Mouse (Mus musculus) ovary, postnatal 10 days (tissue): ENCODE data around the gene Ccdc106.
"Not testable (repeated sequence)": the region's sequence is repeated elsewhere in the genome, so short reads cannot be mapped to it uniquely, and the experiment has no call there.

Source experiments
- DNase-seq: peaks from one replicate; pipeline ENCODE4 v3.0.0; 2022; ENCODE audit warnings: low spot score

Ccdc106 gene

DNA sequence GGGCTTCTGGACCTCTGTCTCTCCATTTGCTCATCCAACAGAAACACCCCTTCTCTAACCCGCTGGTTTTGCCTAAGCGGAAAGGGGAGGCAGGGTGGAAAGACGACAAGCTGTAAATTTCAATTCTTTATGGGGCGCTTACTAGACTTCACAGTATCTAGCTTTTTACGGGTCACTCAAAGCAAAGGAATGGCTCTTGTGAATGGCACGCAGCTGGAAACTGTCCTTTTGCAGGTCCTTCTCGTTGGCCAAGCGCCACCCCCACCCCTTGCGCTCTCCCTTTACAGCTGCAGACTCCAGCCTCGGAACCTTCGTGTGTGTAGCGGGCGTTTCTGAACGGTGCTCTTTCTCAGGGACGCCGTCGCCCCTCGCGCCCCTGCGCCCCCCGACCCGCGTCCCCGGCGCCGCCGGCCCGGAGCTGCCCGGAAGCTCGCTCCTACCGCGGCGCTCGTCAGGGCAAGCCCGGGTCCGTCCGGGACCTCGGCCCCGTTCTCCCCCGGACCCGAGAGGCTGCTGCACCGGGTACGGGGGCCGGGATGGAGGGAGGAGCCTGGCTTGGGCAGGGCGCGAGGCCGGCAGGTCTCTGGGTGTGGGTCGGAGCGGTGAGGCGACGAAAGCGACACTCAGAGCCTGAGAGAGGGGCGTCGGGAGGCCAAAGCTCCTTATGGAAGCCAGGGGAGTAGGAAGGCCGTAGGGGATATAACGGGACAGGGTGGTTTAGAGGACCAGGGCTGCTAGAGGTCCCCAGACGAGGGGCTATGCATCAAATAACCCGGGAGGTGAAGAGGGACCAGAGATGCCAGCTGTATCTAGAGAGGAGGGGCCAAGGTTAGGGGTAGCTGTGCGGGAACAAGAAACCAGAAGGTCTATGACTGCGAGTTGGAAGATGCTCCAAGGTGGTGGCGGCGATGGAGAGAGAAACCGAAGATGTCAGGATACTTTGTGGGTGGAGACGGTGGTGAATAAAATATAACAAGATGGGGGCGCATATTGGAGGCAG is 31.1 kb downstream of the Ccdc106 start, which contains the start of gene Zfp580:
Gene Zfp580, plus strand, starts transcription at position 346 of the 1,000 bp plus-strand sequence.
- peak; percentile 69 for DNase-seq

DNA sequence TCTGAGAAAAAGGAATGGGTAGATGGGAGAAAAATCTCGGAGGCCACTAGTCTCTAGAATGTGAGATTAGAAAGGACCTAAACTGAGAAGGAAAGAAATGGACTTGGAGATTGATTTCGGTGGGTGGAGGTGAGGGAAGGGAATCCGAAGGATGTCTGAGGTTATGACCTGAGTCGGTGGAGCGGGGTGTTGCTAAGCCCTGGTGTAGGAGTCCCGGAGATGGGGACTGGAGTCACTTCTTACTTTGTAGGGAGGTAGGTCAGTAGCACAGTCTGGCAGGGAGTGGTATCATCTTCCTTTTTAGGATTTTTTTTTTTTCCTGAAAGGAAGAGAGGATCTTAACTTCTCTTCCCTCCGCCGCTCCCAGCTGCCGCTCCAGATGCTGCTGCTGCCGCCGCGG is 32.1 kb downstream of the Ccdc106 start:
- DNase-seq = no peak

DNA sequence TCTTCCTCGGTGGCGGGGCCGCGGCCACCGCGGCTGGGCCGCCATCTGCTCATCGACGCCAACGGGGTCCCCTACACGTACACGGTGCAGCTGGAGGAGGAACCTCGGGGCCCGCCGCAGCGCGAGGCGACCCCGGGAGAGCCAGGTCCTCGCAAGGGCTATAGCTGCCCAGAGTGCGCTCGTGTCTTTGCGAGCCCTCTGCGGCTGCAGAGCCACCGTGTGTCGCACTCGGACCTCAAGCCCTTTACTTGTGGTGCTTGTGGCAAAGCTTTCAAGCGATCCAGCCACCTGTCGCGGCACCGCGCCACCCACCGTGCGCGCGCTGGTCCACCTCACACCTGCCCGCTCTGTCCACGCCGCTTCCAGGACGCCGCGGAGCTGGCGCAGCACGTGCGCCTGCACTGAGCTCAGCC is 32.6 kb downstream of the Ccdc106 start:
- no peak for DNase-seq

DNA sequence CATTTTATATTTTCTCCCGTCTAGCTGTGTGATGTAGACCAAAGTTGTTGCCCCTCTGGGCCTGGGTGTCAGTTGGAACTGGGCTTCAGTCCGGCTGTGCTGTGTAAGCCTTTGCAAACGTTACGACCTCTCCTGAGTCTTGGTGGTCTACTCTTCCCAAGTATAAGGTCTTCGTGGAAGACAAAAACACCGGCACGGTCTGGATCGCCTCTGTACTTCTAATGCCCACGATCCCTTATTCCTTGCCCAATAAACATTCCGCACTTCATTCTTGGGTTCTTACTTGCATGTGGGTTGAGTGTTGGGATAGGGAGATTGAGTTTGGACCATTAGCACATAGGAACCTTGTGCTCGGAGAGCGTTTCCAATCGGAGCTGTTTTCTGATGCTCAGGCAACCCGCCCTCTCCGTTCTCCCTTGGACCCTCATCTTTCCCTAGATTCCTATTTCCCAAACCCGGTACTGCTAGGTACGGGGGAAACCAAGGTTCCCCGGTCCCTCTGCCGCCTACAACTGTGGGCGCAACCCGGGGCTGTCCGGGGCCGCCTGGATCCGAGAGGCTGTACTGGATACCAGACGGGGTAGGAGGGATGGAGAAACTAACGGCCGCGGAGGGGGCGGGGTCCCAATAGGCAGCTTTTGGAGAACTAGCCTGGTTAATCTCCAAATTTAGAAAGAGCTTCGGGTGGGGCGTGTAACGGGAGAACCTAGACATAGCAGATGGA is 33.3 kb downstream of the Ccdc106 start:
- no peak for DNase-seq

DNA sequence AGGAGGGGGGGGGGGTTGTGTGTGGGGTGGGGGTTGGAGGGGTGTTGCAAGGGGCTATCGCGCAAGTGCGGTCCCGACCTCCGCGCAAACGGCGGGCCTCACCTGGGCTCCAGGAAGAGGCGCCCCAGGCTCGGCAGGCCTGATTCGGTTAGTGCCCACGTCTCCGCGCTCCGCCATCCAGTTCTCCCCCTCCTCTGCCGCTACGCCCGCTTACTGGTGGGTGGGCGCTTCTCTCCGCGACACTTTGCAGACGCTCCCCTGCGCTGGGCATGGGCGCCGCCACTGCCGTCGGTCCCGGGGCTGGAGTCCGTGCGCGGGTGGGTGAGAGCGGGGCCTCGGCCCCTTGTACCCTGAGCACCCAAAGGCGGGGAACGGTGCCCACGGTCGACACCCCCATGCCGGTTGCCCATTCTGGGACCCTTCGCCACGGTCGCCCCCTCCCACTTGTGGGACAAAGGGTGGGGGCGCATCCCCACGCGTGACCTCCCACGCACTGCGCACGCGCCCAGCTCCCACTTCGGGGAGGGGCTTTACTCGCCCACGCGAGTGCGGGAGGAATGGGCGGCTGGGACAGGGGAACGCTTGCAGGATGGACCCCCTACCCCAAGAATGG is 36.4 kb downstream of the Ccdc106 start:
- DNase-seq = no peak

DNA sequence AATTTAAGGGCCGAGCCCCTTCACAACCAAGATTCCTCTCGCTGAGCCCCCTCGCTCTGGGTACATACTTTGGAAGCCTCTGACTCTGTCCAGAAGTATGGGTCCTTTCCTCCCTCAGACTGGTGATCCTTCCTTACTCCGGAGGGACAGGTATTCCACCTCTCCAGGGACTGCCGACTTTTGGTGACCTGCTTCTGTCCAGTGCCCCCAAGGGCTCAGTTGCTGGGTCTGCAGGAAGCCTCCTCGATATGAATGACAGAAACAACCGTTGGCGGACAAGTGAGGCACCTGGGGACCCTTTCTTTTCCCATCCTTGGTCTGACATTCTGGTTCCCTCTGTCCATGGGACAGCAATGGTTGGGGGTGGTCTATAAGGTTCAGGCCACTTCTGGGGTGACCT is 37.0 kb downstream of the Ccdc106 start:
- no peak for DNase-seq

DNA sequence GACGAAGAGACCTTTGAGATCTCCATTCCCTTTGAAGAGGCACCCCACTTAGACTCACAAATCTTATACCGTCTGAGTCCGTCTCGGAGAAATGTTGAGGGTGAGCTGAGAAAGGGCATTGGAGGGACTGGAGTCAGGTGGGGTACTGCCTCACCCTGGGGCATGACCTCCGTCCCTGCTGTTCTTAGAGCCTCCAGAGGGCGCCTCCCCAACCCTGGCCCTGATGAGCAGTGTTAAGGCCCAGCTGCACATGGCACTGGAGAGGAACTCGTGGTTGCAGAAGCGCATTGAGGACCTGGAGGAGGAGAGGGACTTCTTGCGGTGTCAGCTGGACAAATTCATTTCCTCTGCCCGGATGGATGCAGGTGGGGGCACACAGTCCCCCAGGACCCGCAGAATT is 37.5 kb downstream of the Ccdc106 start:
- no peak for DNase-seq

DNA sequence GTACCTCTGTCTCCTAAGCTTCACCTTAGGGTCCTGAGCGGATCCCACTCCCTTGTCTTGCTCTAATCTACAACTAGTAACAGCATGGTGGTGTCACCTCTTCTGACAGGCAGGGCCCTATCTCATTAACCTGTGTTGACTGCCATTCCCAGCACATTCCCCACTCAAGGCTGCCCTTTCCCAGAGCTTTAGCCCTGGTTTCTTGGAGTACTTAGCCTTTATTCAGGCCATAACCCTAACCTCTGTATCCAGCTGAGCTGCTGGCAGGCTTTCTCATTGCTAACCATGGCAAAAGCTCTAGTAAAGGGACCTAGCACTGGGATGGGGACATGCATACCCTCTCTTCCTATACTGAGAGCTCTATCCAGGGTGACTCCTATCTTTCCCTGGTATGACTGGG is 38.3 kb downstream of the Ccdc106 start:
- no peak for DNase-seq

DNA sequence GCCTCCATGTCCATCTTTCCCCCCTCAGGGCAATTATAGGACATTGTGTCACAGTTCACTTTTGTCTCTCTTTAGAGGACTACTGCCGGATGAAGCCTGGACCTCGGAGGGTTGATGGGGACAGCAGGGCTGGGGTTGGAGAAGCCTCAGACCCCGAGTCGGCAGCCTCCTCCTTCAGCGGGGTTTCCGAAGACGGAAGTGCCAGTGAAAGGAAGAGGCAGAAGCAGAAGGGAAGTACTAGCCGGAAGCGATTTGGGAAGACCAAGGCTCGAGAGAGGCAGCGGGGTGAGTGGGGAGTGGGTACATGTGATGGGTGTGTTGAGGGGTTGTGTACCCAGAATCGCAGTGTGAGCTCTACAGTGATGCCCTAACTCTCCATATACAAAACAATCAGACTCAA is 39.1 kb downstream of the Ccdc106 start:
- DNase-seq = no peak

DNA sequence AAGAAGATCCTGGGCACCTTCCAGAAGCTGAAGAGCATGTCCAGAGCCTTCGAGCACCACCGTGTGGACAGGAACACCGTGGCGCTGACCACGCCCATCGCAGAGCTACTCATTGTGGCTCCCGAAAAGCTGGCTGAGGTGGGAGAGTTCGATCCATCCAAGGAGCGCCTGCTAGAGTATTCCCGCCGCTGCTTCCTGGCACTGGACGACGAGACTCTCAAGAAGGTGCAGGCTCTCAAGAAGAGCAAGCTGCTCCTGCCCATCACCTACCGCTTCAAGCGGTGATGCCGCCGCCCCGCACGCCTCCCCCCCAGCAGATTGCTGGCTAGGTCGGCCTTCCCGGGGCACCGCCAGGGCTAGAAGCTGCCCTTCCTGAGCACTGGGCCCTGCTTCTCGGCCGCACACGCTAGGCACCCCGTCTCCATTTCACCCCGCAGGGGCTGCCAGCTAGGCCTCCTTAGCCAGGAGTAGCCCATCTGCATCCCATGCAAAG is 39.9 kb downstream of the Ccdc106 start:
- DNase-seq = no peak

DNA sequence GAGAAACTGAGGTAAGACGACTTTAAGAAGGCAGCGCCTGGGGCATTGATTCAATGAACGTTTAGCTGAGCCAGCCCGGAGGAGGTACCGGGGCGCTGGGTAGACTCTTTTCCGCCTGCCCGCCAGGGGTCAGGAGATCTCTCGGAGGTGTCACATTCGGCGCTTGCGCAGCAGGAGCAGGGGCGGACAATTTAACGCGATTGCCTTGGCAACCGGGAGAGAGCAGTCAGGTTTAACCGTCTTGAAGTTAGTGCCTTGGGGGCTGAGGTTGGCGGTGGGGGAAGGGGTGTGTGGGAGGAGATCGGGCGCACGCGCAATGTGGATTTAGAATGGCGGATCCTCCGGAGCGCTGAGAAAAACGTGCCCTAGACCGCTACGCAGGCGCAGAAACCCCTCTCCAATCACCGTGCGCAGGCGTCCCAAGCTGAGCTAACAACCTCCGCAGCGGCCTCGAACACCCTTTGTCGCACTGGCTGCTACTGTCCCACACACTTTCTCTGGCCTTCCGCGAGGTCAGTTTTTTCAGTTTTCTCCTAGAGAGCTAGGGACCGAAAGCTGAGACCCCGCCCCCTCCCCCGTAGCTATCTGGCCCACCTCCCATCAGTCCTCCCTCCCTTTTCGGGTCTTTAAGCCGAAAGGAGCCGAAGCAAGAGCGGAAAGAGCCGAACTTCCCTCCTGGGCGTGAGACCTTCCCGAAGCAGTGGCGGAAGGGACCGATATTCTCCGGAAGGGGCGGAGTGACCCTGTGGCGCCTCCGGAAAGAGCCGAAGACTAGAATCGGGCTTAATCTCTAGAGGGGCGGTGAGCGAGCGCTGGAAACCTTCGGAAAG is 40.8 kb downstream of the Ccdc106 start:
- DNase-seq = peak; percentile 98

DNA sequence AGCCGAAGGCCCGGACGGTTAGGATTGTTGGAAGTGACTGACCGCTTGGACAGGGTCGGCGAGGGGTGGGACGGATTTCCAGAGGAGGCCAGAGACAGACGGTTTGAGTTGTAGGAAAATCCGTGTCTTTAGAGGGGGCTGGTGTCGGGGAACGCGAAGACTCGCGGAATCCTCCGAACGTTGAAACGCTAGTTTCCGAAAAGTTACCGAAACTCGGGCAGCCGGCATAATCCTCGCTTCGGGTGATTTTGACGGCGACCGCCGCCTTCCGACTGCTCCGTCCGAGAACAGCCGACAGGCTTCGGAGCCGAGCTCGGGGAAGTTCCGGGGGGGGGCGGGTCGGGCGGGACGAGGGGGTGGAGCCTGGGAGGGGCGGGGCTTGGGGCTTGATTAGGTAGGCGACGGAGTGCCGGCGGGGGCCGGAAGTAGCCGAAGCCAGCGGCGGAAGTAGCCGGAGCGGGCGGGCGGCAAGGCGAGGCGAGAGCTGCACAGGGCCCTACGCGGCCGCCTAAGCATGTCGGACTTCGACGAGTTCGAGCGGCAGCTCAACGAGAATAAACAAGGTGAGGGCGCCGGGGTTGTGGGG is 41.5 kb downstream of the Ccdc106 start, which contains the start of gene U2af2:
Gene U2af2, plus strand, starts transcription at position 370 of the 586 bp plus-strand sequence.
- DNase-seq = peak; percentile 74

DNA sequence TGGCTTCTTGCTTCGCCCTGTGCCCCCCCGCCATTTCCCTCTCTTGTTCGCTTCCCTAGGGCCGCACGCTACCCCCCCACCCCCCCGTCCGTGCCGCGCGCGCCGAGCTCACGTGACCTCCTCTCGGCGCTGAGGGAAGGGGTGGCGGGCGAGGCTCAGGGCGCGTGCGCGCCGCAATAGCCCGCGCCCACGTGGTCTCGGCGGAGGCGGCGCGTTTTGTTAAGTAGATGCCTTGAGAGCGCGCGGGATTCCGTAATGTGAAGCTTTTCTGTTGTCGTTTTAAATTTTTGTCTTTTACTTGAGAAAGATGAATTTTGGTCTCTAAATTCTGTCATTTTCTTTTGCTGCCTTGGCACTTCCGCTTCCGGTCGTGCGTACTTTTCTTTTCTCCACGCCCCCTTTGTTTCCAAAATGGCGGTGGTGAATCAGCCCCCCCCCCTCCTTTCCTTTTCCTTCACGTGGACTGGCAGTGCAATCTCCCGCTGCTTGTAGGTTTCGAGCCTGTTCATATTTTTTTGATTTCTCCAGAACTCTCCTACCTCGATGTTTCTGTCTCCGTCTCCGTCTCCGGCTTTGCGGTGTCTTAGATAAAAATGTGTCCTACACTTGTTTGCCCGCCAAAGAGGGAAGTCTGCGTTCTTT is 42.1 kb downstream of the Ccdc106 start:
- DNase-seq = no peak

DNA sequence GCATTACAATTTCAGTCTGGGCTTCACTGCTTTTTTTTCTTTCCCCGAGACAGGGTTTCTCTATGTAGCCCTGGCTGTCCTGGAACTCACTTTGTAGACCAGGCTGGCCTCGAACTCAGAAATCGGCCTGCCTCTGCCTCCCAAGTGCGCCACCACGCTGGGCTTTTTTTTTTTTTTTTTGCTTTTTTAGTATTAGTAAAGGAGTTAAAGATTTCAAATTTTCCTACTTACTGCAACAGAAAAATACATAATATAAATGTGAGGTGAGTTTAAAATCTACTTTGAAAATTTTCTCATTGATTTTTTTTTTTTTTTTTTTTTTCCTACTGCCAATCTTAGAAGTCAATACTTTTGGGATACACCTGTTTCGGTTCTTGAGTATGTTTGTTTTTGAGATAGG is 44.5 kb downstream of the Ccdc106 start:
- no peak for DNase-seq

DNA sequence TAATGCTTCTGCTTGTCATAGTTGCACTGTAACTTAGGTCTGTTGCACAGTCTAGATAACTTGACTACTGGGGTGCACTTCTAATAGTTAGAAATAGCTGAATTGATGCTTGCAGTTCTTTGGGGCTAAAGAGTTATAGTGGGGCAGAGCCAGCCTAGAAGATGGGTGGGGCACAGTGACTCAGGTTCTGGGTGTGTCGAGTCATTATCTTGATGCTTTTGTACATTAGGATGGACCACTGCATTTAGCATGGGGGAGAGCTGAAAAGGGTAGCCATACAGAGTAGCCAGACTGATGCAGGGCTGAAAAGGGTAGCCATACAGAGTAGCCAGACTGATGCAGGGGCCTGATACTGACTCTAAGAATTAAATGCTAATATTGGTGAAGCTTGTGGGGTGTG is 53.2 kb downstream of the Ccdc106 start:
- no peak for DNase-seq

DNA sequence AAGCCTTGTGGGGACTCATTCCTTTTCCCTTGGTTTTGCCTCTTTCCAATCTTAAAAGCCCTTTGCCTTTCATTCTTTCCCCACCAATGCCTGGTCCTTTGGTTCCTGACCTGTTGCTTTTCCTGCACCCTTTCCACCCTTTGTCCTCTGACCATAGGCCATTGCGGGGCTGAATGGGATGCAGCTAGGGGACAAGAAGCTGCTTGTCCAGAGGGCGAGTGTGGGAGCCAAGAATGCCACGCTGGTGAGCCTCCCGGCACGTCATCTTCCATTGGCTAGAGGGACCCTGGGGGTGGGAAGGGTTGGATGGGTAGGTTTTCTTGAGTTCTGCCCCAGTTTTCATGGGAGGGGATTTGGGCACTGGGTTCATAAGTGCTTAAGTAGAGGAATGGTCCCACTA is 54.6 kb downstream of the Ccdc106 start:
- DNase-seq = no peak

DNA sequence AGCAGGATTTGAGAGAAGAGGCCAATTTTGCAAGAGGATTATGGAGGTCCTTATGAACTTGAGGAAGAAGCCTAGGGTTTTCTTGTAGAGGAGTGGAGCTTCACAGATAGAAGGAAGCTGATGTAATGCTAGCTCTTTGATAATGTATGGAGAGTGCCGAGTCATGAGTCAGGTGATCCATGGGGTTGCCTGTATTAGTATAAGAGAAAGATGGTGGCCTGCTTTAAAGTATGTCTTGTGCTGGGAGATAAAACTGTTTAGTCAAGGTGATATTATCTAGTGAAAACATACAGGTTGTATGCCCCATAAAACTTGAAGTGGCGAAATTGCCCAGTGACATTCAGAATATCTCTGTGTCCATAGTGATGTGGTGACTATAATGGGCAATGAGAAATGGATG is 56.6 kb downstream of the Ccdc106 start:
- no peak for DNase-seq

DNA sequence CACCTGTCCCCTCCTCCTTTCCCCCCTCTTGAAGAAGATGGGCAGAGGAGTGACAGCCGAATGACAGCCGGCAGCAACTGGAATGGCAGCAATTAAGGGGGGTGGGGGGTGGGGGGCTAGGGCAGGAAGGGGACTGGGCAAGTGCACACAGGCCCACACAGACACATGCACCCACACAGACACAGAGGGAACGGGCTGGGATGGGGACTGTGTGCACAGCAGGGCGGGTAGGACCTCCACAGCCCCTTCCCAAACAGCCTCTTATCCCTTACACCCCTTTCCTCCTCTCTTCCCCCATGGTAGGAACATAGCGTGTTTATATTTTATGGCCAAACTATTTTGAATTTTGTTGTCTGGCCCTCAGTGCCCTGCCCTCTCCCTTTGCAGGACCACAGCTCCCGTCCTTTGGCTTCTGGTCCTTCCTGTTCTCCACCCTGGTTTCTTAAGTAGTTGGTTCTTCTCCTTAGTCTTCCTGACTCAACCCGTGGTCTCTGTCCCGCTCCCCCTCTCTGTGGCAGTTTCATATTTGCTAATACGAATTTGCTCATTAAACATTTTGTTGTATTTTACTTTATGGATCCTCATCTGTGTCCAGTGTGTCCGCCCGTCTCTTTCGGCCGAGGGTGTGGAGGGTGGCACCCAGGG is 59.1 kb downstream of the Ccdc106 start:
- not testable (repeated sequence) for DNase-seq

DNA sequence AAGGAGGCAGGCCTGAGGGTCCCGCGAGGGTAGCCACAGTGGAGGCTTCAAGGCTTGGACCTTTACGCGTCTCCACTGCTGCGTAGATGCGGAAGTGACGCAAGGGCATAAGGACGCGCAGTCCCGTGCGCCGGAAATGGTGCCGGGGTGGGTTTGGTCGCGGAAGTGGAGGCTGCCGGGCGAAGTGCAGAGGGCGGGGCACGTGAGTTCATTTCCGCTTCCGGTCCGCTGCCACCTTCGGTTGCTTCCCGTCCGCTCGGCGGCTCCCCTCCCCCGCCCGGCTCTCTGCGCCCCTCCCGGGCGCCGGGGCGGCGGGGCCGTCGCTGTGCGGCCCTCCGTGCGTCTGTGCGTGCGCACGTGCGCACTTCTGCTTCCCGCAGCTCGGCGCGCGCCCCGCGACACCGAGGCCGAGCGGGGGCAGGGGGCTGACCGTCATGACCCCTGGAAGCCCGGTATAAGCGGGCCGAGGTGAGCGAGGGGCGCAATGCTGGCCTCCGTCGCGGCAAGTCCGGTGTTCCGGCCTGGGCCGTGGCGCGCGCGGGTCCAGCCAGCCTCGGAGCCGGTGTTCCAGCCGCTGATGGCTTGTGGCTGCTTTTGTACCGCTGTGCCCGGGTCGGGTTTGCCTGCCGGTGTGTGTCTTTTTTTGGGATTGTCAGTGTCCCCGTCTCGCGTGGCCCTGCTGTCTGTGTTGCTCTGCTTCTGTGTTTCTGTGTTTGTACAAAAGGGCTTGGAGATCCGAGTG is 59.8 kb downstream of the Ccdc106 start, which contains the start of gene Epn1:
Gene Epn1, plus strand, starts transcription at position 226 of the 742 bp plus-strand sequence.
- DNase-seq = peak; percentile 91
